Mouse (Mus musculus) megakaryocyte, embryonic 14.5 days (primary cell): Measurements from ENCODE around the gene St3gal2. TPM values are rescaled to one million over a fixed set of nuclear protein-coding genes. Genes with fewer than 3 reads are reported as not detected.

Source experiments
- H3K27me3 ChIP-seq: replicated peaks from 2 replicates; pipeline ENCODE3; 2012; ENCODE audit warnings: inconsistent platforms
- H3K36me3 ChIP-seq: replicated peaks from 2 replicates; pipeline ENCODE3; 2012; ENCODE audit warnings: low read length, inconsistent platforms, mixed read lengths
- H3K4me1 ChIP-seq: 2 replicates; pipeline ENCODE4 v1.6.1; 2012; ENCODE audit warnings: inconsistent platforms
- H3K4me3 ChIP-seq: replicated peaks from 2 replicates; pipeline ENCODE3; 2012; ENCODE audit warnings: moderate library complexity, mild to moderate bottlenecking, inconsistent platforms
- H3K9me3 ChIP-seq: 2 replicates; pipeline ENCODE4 v1.6.1; 2012; ENCODE audit warnings: inconsistent platforms
- FLI1 ChIP-seq: IDR thresholded peaks from 2 replicates; pipeline ENCODE4 v1.6.1; 2012; ENCODE audit warnings: low read length, inconsistent platforms, mixed read lengths
- GATA1 ChIP-seq: IDR thresholded peaks from 3 replicates; pipeline ENCODE4 v1.6.1; 2012; ENCODE audit warnings: mixed read lengths, low read length, inconsistent platforms, borderline replicate concordance
- polyA plus RNA-seq: library from polyadenylated mRNA; stranded (reverse); fragments of >175 nt; gene quantifications from 2 replicates; pipeline ENCODE4 v1.2.3, GENCODE M21; 2012; ENCODE audit warnings: low replicate concordance; ENCODE audit not compliant: insufficient read depth

St3gal2 gene
- 19.8 and 54.8 TPM in 2 replicates for polyA plus RNA-seq

GRCm38 (mm10) chr8:110919341-110920031, at the start of gene St3gal2:
TSS of gene St3gal2 (plus strand) at chr8:110919922.
- Histone ChIP-seq H3K9me3 (no peaks in the 10 kb centered on the region), H3K36me3 (peaks cover 29% of the 10 kb centered on the region), H3K27me3 (no peaks in the 10 kb centered on the region), H3K4me3 (peak within 1 kb of the TSS; percentile 94), H3K4me1 (peaks cover 66% of the 10 kb centered on the region)
- TF ChIP-seq GATA1 (no peak), FLI1 (no peak)

- Histone ChIP-seq H3K9me3 (no peaks in the 10 kb centered on the region), H3K4me1 (no peaks in the 10 kb centered on the region; the same call in 1 of the 2 replicates), H3K36me3 (peaks cover 97% of the 10 kb centered on the region), H3K4me3 (no peak overlapping the region), H3K27me3 (no peaks in the 10 kb centered on the region)
- TF ChIP-seq GATA1 = no peak
- no peak for TF ChIP-seq FLI1
These were observed 49.2 kb upstream of the St3gal2 start for GRCm38 (mm10) chr8:110870501-110870900.

- Histone ChIP-seq H3K4me1 (peaks cover 25% of the 10 kb centered on the region), H3K4me3 (no peak overlapping the region), H3K27me3 (no peaks in the 10 kb centered on the region), H3K36me3 (peaks cover 95% of the 10 kb centered on the region), H3K9me3 (no peaks in the 10 kb centered on the region)
- no peak for TF ChIP-seq GATA1
- no peak for TF ChIP-seq FLI1
These were observed 41.9 kb upstream of the St3gal2 start for GRCm38 (mm10) chr8:110877862-110878261.

DNA sequence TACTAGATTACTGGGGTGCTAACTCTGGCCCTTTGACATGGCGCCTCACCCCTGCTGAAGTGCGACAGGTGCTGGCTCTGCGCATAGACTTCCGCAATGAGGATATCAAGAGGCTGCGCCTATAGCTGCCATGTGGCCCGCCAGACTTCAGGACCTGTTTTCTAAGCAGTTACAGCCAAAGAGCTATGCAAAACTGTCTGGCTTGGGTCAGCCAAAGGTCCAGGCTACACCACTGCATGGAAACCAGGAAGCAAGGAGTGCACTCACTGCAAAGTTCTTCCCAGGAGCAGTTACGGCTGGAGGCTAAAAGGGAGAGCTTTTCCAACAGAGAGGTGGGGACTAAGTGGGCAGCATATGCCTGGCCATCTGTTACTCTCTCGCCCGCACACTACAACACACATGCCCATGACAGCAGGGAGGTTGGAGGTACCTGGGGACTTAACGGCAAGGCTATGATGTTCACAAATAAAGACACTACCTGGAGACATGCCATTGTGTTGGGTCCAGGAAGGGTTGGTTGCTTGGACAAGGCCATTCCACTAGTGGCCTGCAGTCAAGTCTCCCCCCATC, 37.9 kb upstream of the St3gal2 start:
- Histone ChIP-seq H3K27me3 (no peaks in the 10 kb centered on the region), H3K9me3 (no peaks in the 10 kb centered on the region), H3K36me3 (peaks cover 97% of the 10 kb centered on the region), H3K4me3 (no peak overlapping the region), H3K4me1 (peaks cover 28% of the 10 kb centered on the region)
- no peak for TF ChIP-seq GATA1
- TF ChIP-seq FLI1 = no peak

DNA sequence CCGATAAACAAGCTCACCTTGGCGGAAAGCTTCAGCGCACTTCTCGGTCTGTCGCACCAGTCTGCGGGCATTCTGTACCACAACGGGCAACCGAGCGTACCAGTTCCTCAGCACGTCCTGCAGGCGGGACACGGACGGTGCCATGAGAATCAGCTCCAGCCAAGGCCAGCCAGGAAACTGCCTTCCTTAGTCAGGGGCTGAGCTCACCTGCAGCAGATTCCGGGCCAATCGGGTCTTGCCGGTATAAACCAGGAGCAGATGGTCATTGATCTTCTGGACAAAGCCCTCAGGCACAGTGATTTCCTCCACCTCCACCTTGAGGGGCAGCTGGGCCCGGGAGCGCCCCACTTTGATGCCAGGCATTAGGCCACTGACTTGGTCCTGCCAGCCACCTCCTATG, 35.9 kb upstream of the St3gal2 start:
- no peaks in the 10 kb centered on the region for H3K9me3 ChIP-seq
- H3K36me3 ChIP-seq = peaks cover 99% of the 10 kb centered on the region
- peaks cover 18% of the 10 kb centered on the region for H3K4me1 ChIP-seq
- H3K27me3 ChIP-seq = no peaks in the 10 kb centered on the region
- no peak for TF ChIP-seq FLI1
- no peak for TF ChIP-seq GATA1
- H3K4me3 ChIP-seq = no peak overlapping the region

- no peaks in the 10 kb centered on the region for H3K27me3 ChIP-seq
- no peak for TF ChIP-seq FLI1
- TF ChIP-seq GATA1 = no peak
- H3K36me3 ChIP-seq = peaks cover 93% of the 10 kb centered on the region
- peaks cover 8% of the 10 kb centered on the region; the same call in 1 of the 2 replicates for H3K4me1 ChIP-seq
- no peak overlapping the region for H3K4me3 ChIP-seq
- no peaks in the 10 kb centered on the region for H3K9me3 ChIP-seq
These were observed 33.1 kb upstream of the St3gal2 start for GRCm38 (mm10) chr8:110886634-110887033.

DNA sequence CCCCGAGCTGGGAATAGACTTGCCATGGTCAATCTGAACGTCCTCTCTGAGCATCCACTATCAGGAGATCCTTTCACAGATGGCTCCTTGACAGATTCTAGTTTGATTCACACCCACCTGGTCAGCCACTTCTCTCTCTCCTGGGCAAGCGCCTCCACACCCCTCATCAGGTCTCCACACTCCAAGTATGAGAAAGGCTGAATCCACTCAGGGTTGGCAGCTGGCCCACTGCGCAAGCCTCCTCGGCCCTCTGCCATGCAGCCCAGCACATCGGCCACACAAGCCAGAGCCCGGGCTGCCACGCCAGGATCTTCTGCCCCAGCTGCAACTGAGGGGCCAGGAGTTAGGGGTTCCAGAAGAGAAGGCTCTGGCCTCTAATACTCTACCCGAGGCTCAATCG, 32.2 kb upstream of the St3gal2 start:
- no peak for TF ChIP-seq GATA1
- no peak for TF ChIP-seq FLI1
- peaks cover 8% of the 10 kb centered on the region; the same call in 1 of the 2 replicates for H3K4me1 ChIP-seq
- H3K4me3 ChIP-seq = no peak overlapping the region
- peaks cover 89% of the 10 kb centered on the region for H3K36me3 ChIP-seq
- H3K9me3 ChIP-seq = peaks cover 3% of the 10 kb centered on the region; the same call in 1 of the 2 replicates
- H3K27me3 ChIP-seq = no peaks in the 10 kb centered on the region

DNA sequence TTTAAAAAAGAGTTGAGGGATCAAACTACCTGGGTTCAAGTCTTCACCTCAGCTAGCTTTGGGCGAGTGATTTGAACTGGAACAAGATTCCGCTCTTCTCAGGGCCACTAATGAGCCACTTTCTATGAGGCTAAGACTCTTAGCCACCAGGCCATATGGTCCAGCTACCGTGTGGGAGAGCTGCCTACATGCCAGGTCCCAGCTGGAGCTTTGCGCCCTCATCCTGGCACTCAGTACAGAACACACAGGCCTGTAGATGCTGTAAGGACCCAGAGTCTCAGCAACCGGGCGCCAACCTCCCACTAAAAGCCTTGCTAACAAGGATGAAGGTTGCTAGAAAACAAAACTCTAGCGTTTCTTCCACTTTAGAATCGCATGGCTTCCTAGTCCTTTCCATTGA, 31.3 kb upstream of the St3gal2 start:
- Histone ChIP-seq H3K4me3 (no peak overlapping the region), H3K36me3 (peaks cover 88% of the 10 kb centered on the region), H3K9me3 (peaks cover 6% of the 10 kb centered on the region), H3K4me1 (peaks cover 8% of the 10 kb centered on the region; the same call in 1 of the 2 replicates), H3K27me3 (no peaks in the 10 kb centered on the region)
- no peak for TF ChIP-seq GATA1
- no peak for TF ChIP-seq FLI1

DNA sequence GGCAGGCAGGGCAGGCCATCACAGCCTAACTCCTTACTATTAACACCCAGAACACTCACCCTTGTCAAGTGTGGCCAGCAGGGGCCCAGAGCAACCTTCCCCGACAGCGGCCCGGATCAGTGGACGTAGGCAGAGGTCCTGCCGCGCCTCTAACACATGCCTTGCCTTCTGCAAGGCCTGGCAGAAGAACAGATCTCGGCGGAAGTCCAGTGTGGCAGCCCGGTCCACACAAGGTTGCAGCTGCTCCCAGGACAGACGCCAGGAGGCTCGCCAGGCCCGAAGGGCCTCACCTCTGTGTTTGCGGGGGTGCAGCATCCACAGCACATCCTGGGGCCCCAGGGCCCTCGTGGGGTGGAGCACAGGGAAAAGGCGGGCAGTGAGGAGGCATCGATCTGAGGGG, 30.9 kb upstream of the St3gal2 start:
- Histone ChIP-seq H3K4me3 (no peak overlapping the region), H3K4me1 (peaks cover 8% of the 10 kb centered on the region; the same call in 1 of the 2 replicates), H3K9me3 (peaks cover 6% of the 10 kb centered on the region), H3K36me3 (peaks cover 88% of the 10 kb centered on the region), H3K27me3 (no peaks in the 10 kb centered on the region)
- TF ChIP-seq GATA1 = no peak
- no peak for TF ChIP-seq FLI1

- peaks cover 8% of the 10 kb centered on the region; the same call in 1 of the 2 replicates for H3K4me1 ChIP-seq
- TF ChIP-seq GATA1 (no peak), FLI1 (no peak)
- H3K9me3 ChIP-seq = peaks cover 6% of the 10 kb centered on the region
- H3K36me3 ChIP-seq = peaks cover 88% of the 10 kb centered on the region
- H3K4me3 ChIP-seq = no peak overlapping the region
- H3K27me3 ChIP-seq = no peaks in the 10 kb centered on the region
These were observed 29.7 kb upstream of the St3gal2 start for GRCm38 (mm10) chr8:110889904-110890470.
